14 mouse cellular contexts compared by ENCODE assay signal in the genomic region with DNA sequence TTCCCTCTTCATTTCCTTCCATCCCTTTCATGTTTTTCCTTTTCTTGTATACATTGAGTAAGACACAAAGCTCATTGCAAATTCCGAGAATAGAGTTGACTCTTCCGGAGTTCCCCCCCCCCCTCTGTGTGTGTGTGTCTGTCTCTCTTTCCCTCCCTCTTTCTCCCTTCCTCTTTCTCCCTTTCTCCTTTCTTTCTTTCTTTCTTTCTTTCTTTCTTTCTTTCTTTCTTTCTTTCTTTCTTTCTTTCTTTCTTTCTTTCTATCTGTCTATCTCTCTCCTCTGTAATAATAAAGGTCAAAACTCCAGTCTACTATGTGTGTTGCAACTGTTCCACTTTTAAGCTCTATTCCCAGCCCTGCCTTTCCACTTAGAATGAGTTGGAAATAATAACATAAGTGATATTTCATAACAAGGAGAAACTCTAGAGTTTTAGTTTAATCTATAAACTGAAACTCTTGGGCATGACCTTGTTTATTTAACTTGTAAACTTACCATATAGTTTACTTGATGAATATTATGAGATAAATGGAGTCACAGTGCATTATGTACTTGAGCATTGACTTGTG.
"Had no signal": no experiment of that assay in that cellular context is flagged by ENCODE, and none has a peak within 500 bp of the region (broad histone marks: within the 10 kb centered on the region; RNA-seq: fewer than 3 reads in every experiment).

No protein-coding gene starts in this region.

- H3K27ac ChIP-seq: intestine, embryonic 15.5 days; layer of hippocampus, adult 2 months; limb, embryonic 13.5 days; liver, embryonic 12.5 days; midbrain, embryonic 13.5 days; neural tube, embryonic 15.5 days; stomach, postnatal 0 days had no signal

- H3K4me2 ChIP-seq: intestine, embryonic 15.5 days; limb, embryonic 13.5 days; liver, embryonic 12.5 days; midbrain, embryonic 13.5 days; neural tube, embryonic 15.5 days had no signal

- DNase-seq: kidney, adult 18-20 months; kidney, postnatal 10 days; kidney, postnatal 4 days; left cerebral cortex, postnatal 4 days; right cerebral cortex, adult 18-20 months; thymus, postnatal 4 days had no signal

- H3K9ac ChIP-seq: intestine, embryonic 15.5 days; limb, embryonic 13.5 days; liver, embryonic 12.5 days; midbrain, embryonic 13.5 days; neural tube, embryonic 15.5 days had no signal

- H3K4me3 ChIP-seq: intestine, embryonic 15.5 days; layer of hippocampus, adult 2 months; limb, embryonic 13.5 days; liver, embryonic 12.5 days; midbrain, embryonic 13.5 days; myocyte; neural tube, embryonic 15.5 days had no signal

- ATAC-seq: intestine, embryonic 15.5 days; liver, embryonic 12.5 days; midbrain, embryonic 13.5 days had no signal

- H3K4me1 ChIP-seq: intestine, embryonic 15.5 days; limb, embryonic 13.5 days; liver, embryonic 12.5 days; midbrain, embryonic 13.5 days; neural tube, embryonic 15.5 days had no signal

- H3K36me3 ChIP-seq: intestine, embryonic 15.5 days; limb, embryonic 13.5 days; liver, embryonic 12.5 days; midbrain, embryonic 13.5 days; neural tube, embryonic 15.5 days had no signal

- H3K27me3 ChIP-seq: intestine, embryonic 15.5 days; limb, embryonic 13.5 days; liver, embryonic 12.5 days; midbrain, embryonic 13.5 days; neural tube, embryonic 15.5 days had no signal

- H3K9me3 ChIP-seq: intestine, embryonic 15.5 days; limb, embryonic 13.5 days; liver, embryonic 12.5 days; midbrain, embryonic 13.5 days; neural tube, embryonic 15.5 days had no signal
